Mouse (Mus musculus): ENCODE results near the gene Pnlip.

The Pnlip gene

GRCm38 (mm10) chr19:58652198-58652597 is at the start of gene Pnlip:
Gene Pnlip, plus strand, starts transcription at chr19:58652498.
- no peak for DNase-seq (ENCODE audit: low spot score in 2 of 2)

- DNase-seq (ENCODE audit: low spot score in 2 of 2) = no peak
Measured at GRCm38 (mm10) chr19:58609716-58610115, 42.6 kb upstream of the Pnlip start.

- DNase-seq (ENCODE audit: low spot score in 2 of 2) = no peak
Measured at GRCm38 (mm10) chr19:58612745-58613144, 39.6 kb upstream of the Pnlip start.

- DNase-seq (ENCODE audit: low spot score in 2 of 2) = no peak
Measured at GRCm38 (mm10) chr19:58616606-58617005, 35.7 kb upstream of the Pnlip start.

GRCm38 (mm10) chr19:58620661-58621060 is 31.6 kb upstream of the Pnlip start:
- DNase-seq (ENCODE audit: low spot score in 2 of 2) = no peak

GRCm38 (mm10) chr19:58621646-58622045 is 30.7 kb upstream of the Pnlip start:
- DNase-seq (ENCODE audit: low spot score in 2 of 2) = no peak

- DNase-seq (ENCODE audit: low spot score in 2 of 2) = no peak
Measured at GRCm38 (mm10) chr19:58624799-58625198, 27.5 kb upstream of the Pnlip start.

GRCm38 (mm10) chr19:58625254-58625947 is 26.9 kb upstream of the Pnlip start:
- DNase-seq (ENCODE audit: low spot score in 2 of 2) = no peak

GRCm38 (mm10) chr19:58627406-58628337 is 24.6 kb upstream of the Pnlip start:
- no peak for DNase-seq (ENCODE audit: low spot score in 2 of 2)

- DNase-seq (ENCODE audit: low spot score in 2 of 2) = no peak
Measured at GRCm38 (mm10) chr19:58629351-58629773, 22.9 kb upstream of the Pnlip start.

- no peak for DNase-seq (ENCODE audit: low spot score in 2 of 2)
Measured at GRCm38 (mm10) chr19:58650036-58650435, 2.3 kb upstream of the Pnlip start.

- no peak for DNase-seq (ENCODE audit: low spot score in 2 of 2)
Measured at GRCm38 (mm10) chr19:58662098-58662497, 9.8 kb downstream of the Pnlip start.

- no peak for DNase-seq (ENCODE audit: low spot score in 2 of 2)
Measured at GRCm38 (mm10) chr19:58663317-58663716, 11.0 kb downstream of the Pnlip start.

GRCm38 (mm10) chr19:58664901-58665300 is 12.6 kb downstream of the Pnlip start:
- no peak for DNase-seq (ENCODE audit: low spot score in 2 of 2)

GRCm38 (mm10) chr19:58674644-58675043 is 22.3 kb downstream of the Pnlip start:
- DNase-seq (ENCODE audit: low spot score in 2 of 2) = no peak

GRCm38 (mm10) chr19:58677117-58677516 is 24.8 kb downstream of the Pnlip start:
- no peak for DNase-seq (ENCODE audit: low spot score in 2 of 2)

- DNase-seq (ENCODE audit: low spot score in 2 of 2) = no peak
Measured at GRCm38 (mm10) chr19:58688933-58689332, 36.6 kb downstream of the Pnlip start.

GRCm38 (mm10) chr19:58695314-58695713 is 43.0 kb downstream of the Pnlip start:
- DNase-seq (ENCODE audit: low spot score in 2 of 2) = no peak

GRCm38 (mm10) chr19:58696235-58696634 is 43.9 kb downstream of the Pnlip start:
- DNase-seq (ENCODE audit: low spot score in 2 of 2) = no peak

GRCm38 (mm10) chr19:58704556-58704955 is 52.3 kb downstream of the Pnlip start:
- no peak for DNase-seq (ENCODE audit: low spot score in 2 of 2)

GRCm38 (mm10) chr19:58708611-58709010 is 56.3 kb downstream of the Pnlip start:
- no peak for DNase-seq (ENCODE audit: low spot score in 2 of 2)

- no peak for DNase-seq (ENCODE audit: low spot score in 2 of 2)
Measured at GRCm38 (mm10) chr19:58717925-58718324, 65.6 kb downstream of the Pnlip start.

- no peak for DNase-seq (ENCODE audit: low spot score in 2 of 2)
Measured at GRCm38 (mm10) chr19:58720439-58720838, 68.1 kb downstream of the Pnlip start.
